Mouse (Mus musculus): ENCODE results near the gene Ebi3. TPM values are rescaled to one million over a fixed set of nuclear protein-coding genes. Genes with fewer than 3 reads are reported as not detected.

Gene Ebi3
- polyA plus RNA-seq, 1 experiment from 2014 or later = 3.1 TPM

DNA sequence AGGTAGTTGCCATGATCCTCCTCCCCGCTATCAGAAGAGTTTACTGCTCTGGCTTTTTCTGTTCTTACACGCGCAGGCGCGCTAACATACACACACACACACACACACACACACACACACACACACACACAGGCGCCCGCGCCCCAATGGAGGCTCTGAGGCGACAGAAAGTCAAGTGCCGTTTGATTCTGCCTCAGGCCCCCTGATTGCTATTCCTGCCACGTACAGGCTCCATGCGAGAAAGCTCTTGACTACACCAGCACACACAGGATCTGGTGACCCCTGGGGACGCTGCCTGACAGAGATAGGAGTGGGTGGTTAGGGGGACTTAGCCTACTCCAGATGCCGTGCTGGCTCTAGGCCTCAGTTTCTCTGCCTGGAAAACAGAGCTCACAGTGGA is 17.1 kb downstream of the Ebi3 start:
- Histone ChIP-seq H3K36me3 (ENCODE audit: insufficient read depth, low read length) (peaks cover 11% of the 10 kb centered on the region), H3K4me2 (replicated peaks; ENCODE audit: low read depth, low read length) (no peak overlapping the region), H3K9ac (replicated peaks; ENCODE audit: low read depth) (no peak overlapping the region), H3K9me3 (ENCODE audit: low read length) (no peaks in the 10 kb centered on the region), H3K4me1 (ENCODE audit: insufficient read depth, low read depth, low read length) (no peaks in the 10 kb centered on the region), H3K27me3 (replicated peaks; ENCODE audit: insufficient read depth, low read length) (no peaks in the 10 kb centered on the region), H3K4me3 (ENCODE audit: low read depth, low read length) (no peak overlapping the region), H3K27ac (ENCODE audit: low read length) (no peak overlapping the region)
- 45% methylated on average over 14 of the region's 14 CpGs for WGBS
- ATAC-seq = no peak
- TF ChIP-seq EP300 (IDR thresholded peaks at IDR 0.05) (no peak), CTCF (IDR thresholded peaks at IDR 0.05) (no peak)
- DNase-seq (ENCODE audit: low spot score) = no peak

DNA sequence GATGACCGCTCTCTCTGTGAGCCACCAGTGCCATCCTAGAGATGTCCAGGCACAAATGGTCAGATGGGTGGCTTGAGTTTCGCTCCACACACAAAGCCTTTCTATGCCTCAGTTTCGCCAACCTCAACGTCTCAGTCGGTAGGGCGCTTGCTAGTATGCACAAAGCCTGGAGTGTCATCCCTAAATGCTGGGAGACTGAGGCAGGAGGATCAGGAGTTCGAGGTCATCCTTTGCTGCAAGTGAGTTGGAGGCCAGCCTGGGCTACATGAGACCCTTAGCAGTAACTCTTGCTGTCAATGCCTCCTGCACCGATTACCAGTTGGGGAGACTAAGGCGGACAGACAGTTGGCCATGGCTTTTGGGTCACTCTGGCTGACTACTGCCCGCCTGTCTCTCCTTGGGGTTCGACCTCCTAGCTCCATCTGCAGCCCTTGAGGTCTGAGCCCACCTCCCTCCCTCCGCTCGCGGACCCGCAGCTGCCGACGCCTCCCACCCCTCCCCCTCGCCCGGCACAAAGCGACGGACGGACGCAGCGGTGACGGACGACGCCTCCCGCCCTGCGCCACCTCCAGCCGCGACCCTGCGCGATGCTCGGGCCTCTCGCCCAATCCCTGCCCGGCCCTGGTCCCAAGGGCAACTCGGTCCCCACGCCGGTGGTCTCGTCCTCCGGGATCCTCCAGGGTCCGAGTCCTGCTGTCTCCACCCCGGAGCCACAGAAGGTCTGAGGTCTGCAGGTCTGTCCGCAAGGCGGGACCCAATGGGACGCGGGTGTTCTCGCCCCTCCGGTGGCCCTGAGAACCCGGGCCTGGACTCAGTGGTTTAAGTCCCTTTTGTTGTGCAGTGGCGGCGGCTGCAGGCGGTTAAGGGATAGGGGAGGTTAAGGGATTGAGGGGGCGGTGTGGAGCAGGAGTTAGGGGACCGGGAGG is 17.8 kb downstream of the Ebi3 start, which contains the start of gene Shd:
Gene Shd (plus strand): TSS at position 502 of the 926 bp plus-strand sequence.
- H3K36me3 ChIP-seq (ENCODE audit: insufficient read depth, low read length) = peaks cover 11% of the 10 kb centered on the region
- H3K4me3 ChIP-seq (ENCODE audit: low read depth, low read length) = peak within 1 kb of the TSS; percentile 36
- H3K4me2 ChIP-seq (replicated peaks; ENCODE audit: low read depth, low read length) = peak within 1 kb of the TSS; percentile 80
- no peaks in the 10 kb centered on the region for H3K9me3 ChIP-seq (ENCODE audit: low read length)
- ATAC-seq (peak; percentile 37), DNase-seq (ENCODE audit: low spot score) (no peak)
- no peak within 1 kb of the TSS for H3K27ac ChIP-seq (ENCODE audit: low read length)
- H3K9ac ChIP-seq (replicated peaks; ENCODE audit: low read depth) = peak within 1 kb of the TSS; percentile 27
- H3K4me1 ChIP-seq (ENCODE audit: insufficient read depth, low read depth, low read length) = no peaks in the 10 kb centered on the region
- no peaks in the 10 kb centered on the region for H3K27me3 ChIP-seq (replicated peaks; ENCODE audit: insufficient read depth, low read length)
- TF ChIP-seq CTCF (IDR thresholded peaks at IDR 0.05) (no peak; the same call in 1 of the 2 replicates), EP300 (IDR thresholded peaks at IDR 0.05) (no peak)
- 11% methylated on average over 52 of the region's 55 CpGs for WGBS

DNA sequence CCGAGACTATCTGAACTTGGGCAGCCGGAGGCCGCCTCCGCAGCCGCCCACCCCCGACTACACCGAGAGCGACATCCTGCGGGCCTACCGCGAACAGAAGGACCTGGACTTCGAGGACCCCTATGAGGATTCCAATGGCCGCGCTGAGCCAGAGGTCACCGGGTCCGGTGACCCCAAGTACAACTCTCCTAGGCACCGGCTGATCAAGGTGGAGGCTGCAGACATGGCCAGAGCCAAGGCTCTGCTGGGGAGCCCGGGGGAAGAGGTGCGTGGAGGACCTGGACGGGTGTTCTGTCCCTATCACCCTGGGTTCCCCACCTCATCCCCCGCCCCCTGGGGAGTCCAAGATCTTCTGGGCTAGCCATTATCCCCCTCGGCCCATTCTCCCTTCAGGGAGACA is 19.0 kb downstream of the Ebi3 start:
- no peak overlapping the region for H3K4me3 ChIP-seq (ENCODE audit: low read depth, low read length)
- TF ChIP-seq CTCF (IDR thresholded peaks at IDR 0.05) (no peak), EP300 (IDR thresholded peaks at IDR 0.05) (no peak)

DNA sequence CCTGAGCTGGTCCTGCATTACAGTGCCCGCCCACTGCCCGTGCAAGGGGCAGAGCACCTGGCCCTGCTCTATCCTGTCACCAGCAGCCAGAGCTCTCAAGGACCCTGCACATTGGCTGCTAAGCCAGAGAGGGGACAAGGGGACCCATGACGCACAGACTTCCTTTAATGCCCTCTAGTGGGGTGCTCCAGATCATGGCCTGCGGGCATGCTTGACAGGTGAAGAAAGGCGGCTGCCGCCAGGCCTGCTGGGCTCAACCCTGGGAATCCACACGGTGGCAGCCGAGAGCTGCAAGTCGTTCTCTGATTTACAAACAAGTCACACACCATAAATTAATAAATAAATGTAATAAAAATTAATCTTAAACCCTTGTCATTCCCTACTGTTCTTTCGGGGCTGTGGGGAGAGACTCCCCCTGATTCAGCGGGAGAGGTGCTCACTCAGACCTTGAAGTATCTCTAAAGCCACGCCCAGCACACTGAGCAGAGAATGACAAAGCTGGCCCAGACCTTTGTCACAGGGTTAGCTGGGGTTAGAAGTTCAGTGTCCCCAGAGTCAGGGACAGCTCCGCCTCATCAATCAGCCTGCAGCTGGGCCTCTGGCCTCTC is 23.9 kb downstream of the Ebi3 start:
- peak; percentile 86 for DNase-seq (ENCODE audit: low spot score)
- 14% methylated on average over 13 of the region's 13 CpGs for WGBS
- no peak overlapping the region for H3K27ac ChIP-seq (ENCODE audit: low read length)
- H3K4me3 ChIP-seq (ENCODE audit: low read depth, low read length) = no peak overlapping the region
- no peaks in the 10 kb centered on the region for H3K27me3 ChIP-seq (replicated peaks; ENCODE audit: insufficient read depth, low read length)
- no peak overlapping the region; the same call in 1 of the 2 replicates for H3K4me2 ChIP-seq (replicated peaks; ENCODE audit: low read depth, low read length)
- H3K4me1 ChIP-seq (ENCODE audit: insufficient read depth, low read depth, low read length) = no peaks in the 10 kb centered on the region
- H3K36me3 ChIP-seq (ENCODE audit: insufficient read depth, low read length) = no peaks in the 10 kb centered on the region
- H3K9ac ChIP-seq (replicated peaks; ENCODE audit: low read depth) = no peak overlapping the region
- no peaks in the 10 kb centered on the region for H3K9me3 ChIP-seq (ENCODE audit: low read length)
- ATAC-seq = peak; percentile 90
- peak; percentile 86 for TF ChIP-seq CTCF (IDR thresholded peaks at IDR 0.05)
- no peak for TF ChIP-seq EP300 (IDR thresholded peaks at IDR 0.05)

More for the DNA sequence above, 19.0 kb downstream of the Ebi3 start:
- no peaks in the 10 kb centered on the region for H3K27me3 ChIP-seq (replicated peaks; ENCODE audit: insufficient read depth, low read length)
- H3K9me3 ChIP-seq (ENCODE audit: low read length) = no peaks in the 10 kb centered on the region
- WGBS = 32% methylated on average over 22 of the region's 22 CpGs
- peaks cover 8% of the 10 kb centered on the region for H3K36me3 ChIP-seq (ENCODE audit: insufficient read depth, low read length)
- no peaks in the 10 kb centered on the region for H3K4me1 ChIP-seq (ENCODE audit: insufficient read depth, low read depth, low read length)
- no peak for DNase-seq (ENCODE audit: low spot score)
- H3K27ac ChIP-seq (ENCODE audit: low read length) = no peak overlapping the region
- ATAC-seq = no peak
- H3K4me2 ChIP-seq (replicated peaks; ENCODE audit: low read depth, low read length) = no peak overlapping the region
- no peak overlapping the region for H3K9ac ChIP-seq (replicated peaks; ENCODE audit: low read depth)

DNA sequence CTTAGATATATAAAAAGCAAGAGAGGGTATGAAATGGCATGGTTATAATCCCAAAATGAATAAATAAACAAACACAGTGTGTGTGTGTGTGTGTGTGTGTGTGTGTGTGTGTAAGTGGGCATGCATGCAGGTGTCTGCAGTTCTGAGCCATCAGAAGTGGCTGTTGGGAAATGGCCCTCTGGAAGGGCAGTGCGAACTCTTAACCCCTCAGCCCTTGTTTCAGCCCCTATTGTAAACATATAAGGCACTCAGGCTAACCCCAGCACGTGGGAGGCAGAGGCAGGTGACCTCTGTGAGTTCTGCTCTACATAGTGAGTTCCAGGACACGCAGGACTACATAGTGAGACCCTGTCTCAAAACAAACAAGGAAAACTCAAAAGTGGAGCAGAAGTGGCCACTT is 24.9 kb downstream of the Ebi3 start:
- TF ChIP-seq EP300 (IDR thresholded peaks at IDR 0.05) = no peak
- no peak for TF ChIP-seq CTCF (IDR thresholded peaks at IDR 0.05)
- Histone ChIP-seq H3K27ac (ENCODE audit: low read length) (no peak overlapping the region), H3K9me3 (ENCODE audit: low read length) (no peaks in the 10 kb centered on the region), H3K4me1 (ENCODE audit: insufficient read depth, low read depth, low read length) (no peaks in the 10 kb centered on the region), H3K36me3 (ENCODE audit: insufficient read depth, low read length) (no peaks in the 10 kb centered on the region), H3K4me3 (ENCODE audit: low read depth, low read length) (no peak overlapping the region), H3K27me3 (replicated peaks; ENCODE audit: insufficient read depth, low read length) (no peaks in the 10 kb centered on the region), H3K4me2 (replicated peaks; ENCODE audit: low read depth, low read length) (no peak overlapping the region), H3K9ac (replicated peaks; ENCODE audit: low read depth) (no peak overlapping the region)
- 25% methylated on average over 3 of the region's 3 CpGs for WGBS
- DNase-seq (ENCODE audit: low spot score) = no peak
- ATAC-seq = peak; percentile 18

Data from lung, postnatal 0 days (tissue).